Mouse (Mus musculus): ENCODE measurements at regions not wholly inside any gene's neighbourhood (a gene's known extent, or its start where the extent isn't known, plus 50 kb on each side); places are given as distances from the start of the nearest gene placed in this dataset.

- DNase-seq (ENCODE audit: low spot score) = peak; percentile 43
Measured at GRCm38 (mm10) chr12:70523379-70523778, 70.5 kb downstream of the Tmx1 start.

- DNase-seq (ENCODE audit: low spot score) = no peak
Measured at GRCm38 (mm10) chr12:70524703-70525102, 71.8 kb downstream of the Tmx1 start.

- no peak for DNase-seq (ENCODE audit: low spot score)
Measured at GRCm38 (mm10) chr12:70531661-70532060, 78.8 kb downstream of the Tmx1 start.

GRCm38 (mm10) chr12:70532225-70532624 lies 79.3 kb downstream of the Tmx1 start:
- DNase-seq (ENCODE audit: low spot score) = no peak

GRCm38 (mm10) chr12:70532843-70533242 lies 79.9 kb downstream of the Tmx1 start:
- no peak for DNase-seq (ENCODE audit: low spot score)

GRCm38 (mm10) chr12:70533375-70533935 lies 80.6 kb downstream of the Tmx1 start:
- DNase-seq (ENCODE audit: low spot score) = no peak

- no peak for DNase-seq (ENCODE audit: low spot score)
Measured at GRCm38 (mm10) chr12:70539124-70539523, 86.2 kb downstream of the Tmx1 start.

- no peak for DNase-seq (ENCODE audit: low spot score)
Measured at GRCm38 (mm10) chr12:70539856-70540255, 87.0 kb downstream of the Tmx1 start.

GRCm38 (mm10) chr12:70541432-70541831 lies 88.5 kb downstream of the Tmx1 start:
- DNase-seq (ENCODE audit: low spot score) = no peak

GRCm38 (mm10) chr12:70543299-70543698 lies 90.4 kb downstream of the Tmx1 start:
- DNase-seq (ENCODE audit: low spot score) = no peak

- no peak for DNase-seq (ENCODE audit: low spot score)
Measured at GRCm38 (mm10) chr12:70544326-70544725, 91.4 kb downstream of the Tmx1 start.

- DNase-seq (ENCODE audit: low spot score) = peak; percentile 76
Measured at GRCm38 (mm10) chr12:70544850-70545510, 92.1 kb downstream of the Tmx1 start.

- DNase-seq (ENCODE audit: low spot score) = no peak
Measured at GRCm38 (mm10) chr12:70547199-70547598, 94.3 kb downstream of the Tmx1 start.

GRCm38 (mm10) chr12:70549296-70549695 lies 96.4 kb downstream of the Tmx1 start:
- no peak for DNase-seq (ENCODE audit: low spot score)

GRCm38 (mm10) chr12:70553866-70554265 lies 101.0 kb downstream of the Tmx1 start:
- no peak for DNase-seq (ENCODE audit: low spot score)

GRCm38 (mm10) chr12:70554586-70554985 lies 101.7 kb downstream of the Tmx1 start:
- no peak for DNase-seq (ENCODE audit: low spot score)

GRCm38 (mm10) chr12:70555723-70556122 lies 102.8 kb downstream of the Tmx1 start:
- peak; percentile 70 for DNase-seq (ENCODE audit: low spot score)

- no peak for DNase-seq (ENCODE audit: low spot score)
Measured at GRCm38 (mm10) chr12:70556820-70557219, 103.9 kb downstream of the Tmx1 start.

- no peak for DNase-seq (ENCODE audit: low spot score)
Measured at GRCm38 (mm10) chr12:70563446-70563845, 110.6 kb downstream of the Tmx1 start.

GRCm38 (mm10) chr12:70575665-70576064 lies 122.8 kb downstream of the Tmx1 start:
- DNase-seq (ENCODE audit: low spot score) = no peak

- peak; percentile 77 for DNase-seq (ENCODE audit: low spot score)
Measured at GRCm38 (mm10) chr12:70577769-70578168, 124.9 kb downstream of the Tmx1 start.

GRCm38 (mm10) chr12:70579328-70579905 lies 126.5 kb downstream of the Tmx1 start:
- no peak for DNase-seq (ENCODE audit: low spot score)

GRCm38 (mm10) chr12:70586181-70586580 lies 133.3 kb downstream of the Tmx1 start:
- no peak for DNase-seq (ENCODE audit: low spot score)

- no peak for DNase-seq (ENCODE audit: low spot score)
Measured at GRCm38 (mm10) chr12:70588234-70588633, 135.3 kb downstream of the Tmx1 start.

All from urinary bladder, postnatal 14 days (tissue).